Mouse (Mus musculus): ENCODE results near the gene Hsd17b2. TPM values are rescaled to one million over a fixed set of nuclear protein-coding genes. Genes with fewer than 3 reads are reported as not detected.
"Not testable (repeated sequence)": the region's sequence is repeated elsewhere in the genome, so short reads cannot be mapped to it uniquely, and the experiment has no call there.

Hsd17b2 gene
- polyA plus RNA-seq, 1 experiment = not detected

- H3K36me3 ChIP-seq (ENCODE audit: control insufficient read depth) = no peaks in the 10 kb centered on the region
- H3K4me3 ChIP-seq (replicated peaks) = no peak overlapping the region
- H3K9me3 ChIP-seq (ENCODE audit: control insufficient read depth, low read length) = 0 out of 2 replicates have a peak, but pooled peaks cover 4% of the 10 kb centered on the region
- no peaks in the 10 kb centered on the region for H3K4me1 ChIP-seq (ENCODE audit: control insufficient read depth)
- H3K27me3 ChIP-seq (ENCODE audit: control insufficient read depth) = no peaks in the 10 kb centered on the region
- TF ChIP-seq GATA1 (IDR thresholded peaks at IDR 0.05; ENCODE audit: low read length) (no peak), TAL1 (IDR thresholded peaks at IDR 0.05; ENCODE audit: low read length) (no peak)
Measured at GRCm38 (mm10) chr8:117728234-117728633, 26.5 kb downstream of the Hsd17b2 start.

- Histone ChIP-seq H3K27me3 (ENCODE audit: control insufficient read depth) (no peaks in the 10 kb centered on the region), H3K9me3 (ENCODE audit: control insufficient read depth, low read length) (no peaks in the 10 kb centered on the region), H3K4me1 (ENCODE audit: control insufficient read depth) (no peaks in the 10 kb centered on the region), H3K36me3 (ENCODE audit: control insufficient read depth) (no peaks in the 10 kb centered on the region), H3K4me3 (replicated peaks) (no peak overlapping the region)
- TF ChIP-seq GATA1 (IDR thresholded peaks at IDR 0.05; ENCODE audit: low read length) = no peak
- TF ChIP-seq TAL1 (IDR thresholded peaks at IDR 0.05; ENCODE audit: low read length) = no peak
Measured at GRCm38 (mm10) chr8:117730980-117731379, 29.3 kb downstream of the Hsd17b2 start.

GRCm38 (mm10) chr8:117736657-117737175, 35.0 kb downstream of the Hsd17b2 start:
- H3K4me1 ChIP-seq (ENCODE audit: control insufficient read depth) = no peaks in the 10 kb centered on the region; the same call in 1 of the 2 replicates
- no peaks in the 10 kb centered on the region; the same call in 1 of the 2 replicates for H3K9me3 ChIP-seq (ENCODE audit: control insufficient read depth, low read length)

GRCm38 (mm10) chr8:117738206-117738605, 36.5 kb downstream of the Hsd17b2 start:
- H3K9me3 ChIP-seq (ENCODE audit: control insufficient read depth, low read length); H3K4me3 ChIP-seq (replicated peaks); H3K36me3 ChIP-seq (ENCODE audit: control insufficient read depth); H3K27me3 ChIP-seq (ENCODE audit: control insufficient read depth); H3K4me1 ChIP-seq (ENCODE audit: control insufficient read depth): not testable (repeated sequence)

More at GRCm38 (mm10) chr8:117736657-117737175, 35.0 kb downstream of the Hsd17b2 start:
- no peaks in the 10 kb centered on the region; the same call in 1 of the 2 replicates for H3K36me3 ChIP-seq (ENCODE audit: control insufficient read depth)
- no peaks in the 10 kb centered on the region for H3K27me3 ChIP-seq (ENCODE audit: control insufficient read depth)
- TF ChIP-seq GATA1 (IDR thresholded peaks at IDR 0.05; ENCODE audit: low read length) (no peak), TAL1 (IDR thresholded peaks at IDR 0.05; ENCODE audit: low read length) (no peak)
- no peak overlapping the region for H3K4me3 ChIP-seq (replicated peaks)

- no peaks in the 10 kb centered on the region; the same call in 1 of the 2 replicates for H3K9me3 ChIP-seq (ENCODE audit: control insufficient read depth, low read length)
- TF ChIP-seq GATA1 (IDR thresholded peaks at IDR 0.05; ENCODE audit: low read length) (no peak), TAL1 (IDR thresholded peaks at IDR 0.05; ENCODE audit: low read length) (no peak)
- no peaks in the 10 kb centered on the region for H3K27me3 ChIP-seq (ENCODE audit: control insufficient read depth)
- no peak overlapping the region for H3K4me3 ChIP-seq (replicated peaks)
- H3K36me3 ChIP-seq (ENCODE audit: control insufficient read depth) = peaks cover 3% of the 10 kb centered on the region; the same call in 1 of the 2 replicates
- no peaks in the 10 kb centered on the region; the same call in 1 of the 2 replicates for H3K4me1 ChIP-seq (ENCODE audit: control insufficient read depth)
Measured at GRCm38 (mm10) chr8:117740387-117740998, 38.8 kb downstream of the Hsd17b2 start.

- TF ChIP-seq GATA1 (IDR thresholded peaks at IDR 0.05; ENCODE audit: low read length) = no peak
- Histone ChIP-seq H3K36me3 (ENCODE audit: control insufficient read depth) (peaks cover 3% of the 10 kb centered on the region; the same call in 1 of the 2 replicates), H3K4me3 (replicated peaks) (no peak overlapping the region), H3K27me3 (ENCODE audit: control insufficient read depth) (peaks cover 2% of the 10 kb centered on the region; the same call in 1 of the 2 replicates), H3K4me1 (ENCODE audit: control insufficient read depth) (peaks cover 2% of the 10 kb centered on the region; the same call in 1 of the 2 replicates), H3K9me3 (ENCODE audit: control insufficient read depth, low read length) (no peaks in the 10 kb centered on the region; the same call in 1 of the 2 replicates)
Measured at GRCm38 (mm10) chr8:117742431-117743012, 40.8 kb downstream of the Hsd17b2 start.

GRCm38 (mm10) chr8:117746651-117747050, 44.9 kb downstream of the Hsd17b2 start:
- H3K4me3 ChIP-seq (replicated peaks) = no peak overlapping the region
- no peaks in the 10 kb centered on the region for H3K9me3 ChIP-seq (ENCODE audit: control insufficient read depth, low read length)
- peaks cover 2% of the 10 kb centered on the region; the same call in 1 of the 2 replicates for H3K4me1 ChIP-seq (ENCODE audit: control insufficient read depth)

GRCm38 (mm10) chr8:117747428-117747827, 45.7 kb downstream of the Hsd17b2 start:
- peaks cover 2% of the 10 kb centered on the region; the same call in 1 of the 2 replicates for H3K27me3 ChIP-seq (ENCODE audit: control insufficient read depth)
- no peak for TF ChIP-seq TAL1 (IDR thresholded peaks at IDR 0.05; ENCODE audit: low read length)
- TF ChIP-seq GATA1 (IDR thresholded peaks at IDR 0.05; ENCODE audit: low read length) = no peak
- H3K4me3 ChIP-seq (replicated peaks) = no peak overlapping the region
- peaks cover 2% of the 10 kb centered on the region; the same call in 1 of the 2 replicates for H3K4me1 ChIP-seq (ENCODE audit: control insufficient read depth)
- H3K9me3 ChIP-seq (ENCODE audit: control insufficient read depth, low read length) = no peaks in the 10 kb centered on the region
- peaks cover 3% of the 10 kb centered on the region; the same call in 1 of the 2 replicates for H3K36me3 ChIP-seq (ENCODE audit: control insufficient read depth)

More at GRCm38 (mm10) chr8:117746651-117747050, 44.9 kb downstream of the Hsd17b2 start:
- Histone ChIP-seq H3K36me3 (ENCODE audit: control insufficient read depth) (peaks cover 3% of the 10 kb centered on the region; the same call in 1 of the 2 replicates), H3K27me3 (ENCODE audit: control insufficient read depth) (peaks cover 2% of the 10 kb centered on the region; the same call in 1 of the 2 replicates)
- no peak for TF ChIP-seq GATA1 (IDR thresholded peaks at IDR 0.05; ENCODE audit: low read length)
- no peak for TF ChIP-seq TAL1 (IDR thresholded peaks at IDR 0.05; ENCODE audit: low read length)

Data from erythroblast, embryonic 14.5 days (primary cell).